Mouse (Mus musculus) heart, postnatal 0 days (tissue): ENCODE results near the gene Serinc5.

Experiments
- CTCF ChIP-seq: IDR thresholded peaks from 2 replicates; pipeline ENCODE4 v1.5.1; 2016; ENCODE audit warnings: antibody characterized with exemption, control low read depth, low read depth
- EP300 ChIP-seq: IDR thresholded peaks from 2 replicates; pipeline ENCODE4 v1.6.1; 2016; ENCODE audit warnings: antibody characterized with exemption, low read depth

- no peak for TF ChIP-seq CTCF
- TF ChIP-seq EP300: no peak
Observed at GRCm38 (mm10) chr13:92759096-92759495, 148.2 kb downstream of the Serinc5 start.
